Mouse (Mus musculus) intestine, embryonic 16.5 days (tissue): Measurements from ENCODE around the gene Hmgb3. TPM values are rescaled to one million over a fixed set of nuclear protein-coding genes. Genes with fewer than 3 reads are reported as not detected.

ENCODE experiments used
- ATAC-seq: fragments of 200-750 bp; cut with Nextera tagmentation; 2 replicates; pipeline ENCODE4 v1.8.0; 2017; ENCODE audit warnings: moderate TSS enrichment, moderate library complexity
- H3K27ac ChIP-seq: fragments of 300-500 bp; sonication (generic); 2 replicates; pipeline ENCODE4 v1.5.1; 2014; ENCODE audit warnings: mild to moderate bottlenecking, low read length
- H3K27me3 ChIP-seq: fragments of 300-500 bp; sonication (generic); replicated peaks from 2 replicates; pipeline ENCODE4 v1.6.1; 2014; ENCODE audit warnings: low read length, control low read depth, mixed read lengths; ENCODE audit not compliant: control insufficient read depth, insufficient read depth
- H3K36me3 ChIP-seq: fragments of 300-500 bp; sonication (generic); 2 replicates; pipeline ENCODE4 v1.6.1; 2014; ENCODE audit warnings: low read length, control low read depth; ENCODE audit not compliant: control insufficient read depth, insufficient read depth
- H3K4me1 ChIP-seq: fragments of 300-500 bp; sonication (generic); 2 replicates; pipeline ENCODE4 v1.6.1; 2014; ENCODE audit warnings: low read length, control low read depth, mixed read lengths; ENCODE audit not compliant: control insufficient read depth, insufficient read depth
- H3K4me2 ChIP-seq: fragments of 300-500 bp; sonication (generic); 2 replicates; pipeline ENCODE4 v1.6.1; 2014; ENCODE audit warnings: low read depth, low read length, control low read depth
- H3K4me3 ChIP-seq: fragments of 300-500 bp; sonication (generic); 2 replicates; pipeline ENCODE4 v1.5.1; 2014; ENCODE audit warnings: mild to moderate bottlenecking, low read length
- H3K9ac ChIP-seq: fragments of 300-500 bp; sonication (generic); 2 replicates; pipeline ENCODE4 v1.6.1; 2014; ENCODE audit warnings: low read depth, low read length
- H3K9me3 ChIP-seq: fragments of 300-500 bp; sonication (generic); 2 replicates; pipeline ENCODE4 v1.6.1; 2016; ENCODE audit warnings: low read length, control low read depth; ENCODE audit not compliant: control insufficient read depth
- WGBS: fragments of 180-500 bp; shearing (Covaris S2); extraction: QIAGEN DNeasy Blood & Tissue Kit; methylation state at CpG from one replicate; pipeline ENCODE4 v1.1.7; 2014; 5-methylcytosine and 5-hydroxymethylcytosine counted together
- polyA plus RNA-seq: library from polyadenylated mRNA; unstranded; fragments of >200 nt; fragmentation: Nextera tagmentation; extraction: Ambion mirVana; gene quantifications from 2 replicates; pipeline ENCODE4 v1.2.1, GENCODE M21; 2015

Hmgb3 gene
- polyA plus RNA-seq, 1 experiment from 2014 or later = 205 TPM

GRCm38 (mm10) chrX:71532635-71533034 is 23.1 kb upstream of the Hmgb3 start:
- Histone ChIP-seq H3K27ac (no peak overlapping the region), H3K4me1 (no peaks in the 10 kb centered on the region)
- no peak for ATAC-seq

GRCm38 (mm10) chrX:71534102-71534501 is 21.6 kb upstream of the Hmgb3 start:
- 72% methylated on average over 5 of the region's 5 CpGs for WGBS
- no peak for ATAC-seq

More at GRCm38 (mm10) chrX:71532635-71533034, 23.1 kb upstream of the Hmgb3 start:
- Histone ChIP-seq H3K4me3 (no peak overlapping the region), H3K9ac (no peak overlapping the region), H3K27me3 (no peaks in the 10 kb centered on the region), H3K9me3 (no peaks in the 10 kb centered on the region), H3K36me3 (no peaks in the 10 kb centered on the region), H3K4me2 (no peak overlapping the region)
- 70% methylated on average over 3 of the region's 3 CpGs for WGBS

GRCm38 (mm10) chrX:71537791-71538190 is 17.9 kb upstream of the Hmgb3 start:
- Histone ChIP-seq H3K27me3 (no peaks in the 10 kb centered on the region), H3K4me1 (no peaks in the 10 kb centered on the region), H3K4me3 (no peak overlapping the region), H3K36me3 (no peaks in the 10 kb centered on the region), H3K4me2 (no peak overlapping the region), H3K27ac (no peak overlapping the region), H3K9ac (no peak overlapping the region), H3K9me3 (no peaks in the 10 kb centered on the region)
- no peak for ATAC-seq
- WGBS = 85% methylated on average over 2 of the region's 2 CpGs

More at GRCm38 (mm10) chrX:71534102-71534501, 21.6 kb upstream of the Hmgb3 start:
- H3K4me2 ChIP-seq = no peak overlapping the region
- H3K9me3 ChIP-seq = no peaks in the 10 kb centered on the region
- no peaks in the 10 kb centered on the region for H3K36me3 ChIP-seq
- H3K27me3 ChIP-seq = no peaks in the 10 kb centered on the region
- H3K9ac ChIP-seq = no peak overlapping the region
- H3K4me1 ChIP-seq = no peaks in the 10 kb centered on the region
- no peak overlapping the region for H3K4me3 ChIP-seq
- no peak overlapping the region for H3K27ac ChIP-seq

GRCm38 (mm10) chrX:71540821-71541510 is 14.8 kb upstream of the Hmgb3 start:
- no peak overlapping the region for H3K9ac ChIP-seq
- WGBS = 83% methylated on average over 7 of the region's 7 CpGs
- no peak overlapping the region for H3K27ac ChIP-seq
- H3K4me2 ChIP-seq = no peak overlapping the region
- no peak overlapping the region for H3K4me3 ChIP-seq
- no peaks in the 10 kb centered on the region for H3K4me1 ChIP-seq
- ATAC-seq = no peak
- no peaks in the 10 kb centered on the region for H3K9me3 ChIP-seq
- H3K27me3 ChIP-seq = no peaks in the 10 kb centered on the region
- H3K36me3 ChIP-seq = no peaks in the 10 kb centered on the region

GRCm38 (mm10) chrX:71544731-71545130 is 11.0 kb upstream of the Hmgb3 start:
- no peak overlapping the region for H3K4me2 ChIP-seq
- H3K4me3 ChIP-seq = no peak overlapping the region
- H3K27me3 ChIP-seq = no peaks in the 10 kb centered on the region
- ATAC-seq = no peak
- no peaks in the 10 kb centered on the region for H3K36me3 ChIP-seq
- H3K9me3 ChIP-seq = no peaks in the 10 kb centered on the region
- H3K27ac ChIP-seq = no peak overlapping the region
- no peaks in the 10 kb centered on the region for H3K4me1 ChIP-seq
- 62% methylated on average over 5 of the region's 5 CpGs for WGBS
- H3K9ac ChIP-seq = no peak overlapping the region

GRCm38 (mm10) chrX:71545163-71545562 is 10.6 kb upstream of the Hmgb3 start:
- 61% methylated on average over 2 of the region's 2 CpGs for WGBS
- no peaks in the 10 kb centered on the region for H3K9me3 ChIP-seq
- ATAC-seq = no peak

GRCm38 (mm10) chrX:71556115-71556941 is 610 bp downstream of the Hmgb3 start:
- Histone ChIP-seq H3K27ac (peak overlapping the region; percentile 91), H3K27me3 (no peaks in the 10 kb centered on the region), H3K4me3 (peak overlapping the region; percentile 64), H3K4me2 (peak overlapping the region; percentile 38), H3K36me3 (0 out of 2 replicates have a peak, but pooled peaks cover 2% of the 10 kb centered on the region), H3K9ac (peak overlapping the region; percentile 85), H3K4me1 (no peaks in the 10 kb centered on the region), H3K9me3 (no peaks in the 10 kb centered on the region)
- 11% methylated on average over 79 of the region's 112 CpGs for WGBS
- peak; percentile 70 for ATAC-seq

More at GRCm38 (mm10) chrX:71545163-71545562, 10.6 kb upstream of the Hmgb3 start:
- no peak overlapping the region for H3K4me2 ChIP-seq
- no peaks in the 10 kb centered on the region for H3K36me3 ChIP-seq
- H3K27ac ChIP-seq = no peak overlapping the region
- H3K4me3 ChIP-seq = no peak overlapping the region
- no peaks in the 10 kb centered on the region for H3K4me1 ChIP-seq
- no peak overlapping the region for H3K9ac ChIP-seq
- H3K27me3 ChIP-seq = no peaks in the 10 kb centered on the region

- Histone ChIP-seq H3K9me3 (no peaks in the 10 kb centered on the region), H3K4me1 (no peaks in the 10 kb centered on the region), H3K27me3 (no peaks in the 10 kb centered on the region), H3K27ac (peak overlapping the region; percentile 91), H3K4me2 (peak overlapping the region; percentile 45), H3K36me3 (0 out of 2 replicates have a peak, but pooled peaks cover 2% of the 10 kb centered on the region), H3K4me3 (peak overlapping the region; percentile 64), H3K9ac (peak overlapping the region; percentile 85)
- no peak for ATAC-seq
- 19% methylated on average over 22 of the region's 37 CpGs for WGBS
Observed at GRCm38 (mm10) chrX:71556965-71557491, 1.3 kb downstream of the Hmgb3 start.

GRCm38 (mm10) chrX:71559336-71559735 is 3.6 kb downstream of the Hmgb3 start:
- Histone ChIP-seq H3K9ac (no peak overlapping the region), H3K4me1 (no peaks in the 10 kb centered on the region), H3K36me3 (0 out of 2 replicates have a peak, but pooled peaks cover 2% of the 10 kb centered on the region), H3K4me3 (no peak overlapping the region), H3K27ac (no peak overlapping the region), H3K27me3 (no peaks in the 10 kb centered on the region), H3K4me2 (no peak overlapping the region), H3K9me3 (no peaks in the 10 kb centered on the region)
- no peak for ATAC-seq
- WGBS = 80% methylated on average over 2 of the region's 2 CpGs
